Mouse (Mus musculus) CH12.LX (cell line): ENCODE measurements around the gene Cnot2. TPM values are rescaled to one million over a fixed set of nuclear protein-coding genes. Genes with fewer than 3 reads are reported as not detected.
A peak's percentile ranks its signal among the peaks of the same experiment; 100 is the strongest.

Experiments
- DNase-seq: peaks from one replicate; pipeline ENCODE4 v3.0.0-alpha.2; 2013; ENCODE audit errors: extremely low read depth
- H3K27ac ChIP-seq: 2 replicates; pipeline ENCODE4 v1.5.1; 2012; ENCODE audit warnings: low read depth, mild to moderate bottlenecking, control low read depth, moderate library complexity; ENCODE audit not compliant: insufficient read depth
- H3K27me3 ChIP-seq: replicated peaks from 2 replicates; pipeline ENCODE3; 2012; ENCODE audit warnings: inconsistent platforms
- H3K36me3 ChIP-seq, 2 experiments: replicated peaks in 1 of 2; 2 replicates each; pipeline versions ENCODE3 to v1.6.1; 2012; ENCODE audit warnings: inconsistent platforms in 1 of 2, low read length in 1 of 2, mild to moderate bottlenecking in 1 of 2, mixed read lengths in 1 of 2, moderate library complexity in 1 of 2; ENCODE audit not compliant: control insufficient read depth in 1 of 2, insufficient read depth in 1 of 2
- H3K4me1 ChIP-seq, 2 experiments: 2 replicates each; pipeline ENCODE4 v1.6.1; 2012; ENCODE audit warnings: inconsistent platforms in 1 of 2, moderate library complexity in 1 of 2; ENCODE audit not compliant: insufficient read depth in 2 of 2, control insufficient read depth in 1 of 2
- H3K4me2 ChIP-seq: 2 replicates; pipeline ENCODE4 v1.6.1; 2012; ENCODE audit warnings: low read depth, mild to moderate bottlenecking, control low read depth; ENCODE audit not compliant: poor library complexity, insufficient read depth, severe bottlenecking
- H3K4me3 ChIP-seq, 3 experiments: fragments of 150-350 bp in 1 of 3; sonication (generic) in 1 of 3; replicated peaks in 1 of 3; 2 replicates each; pipeline versions ENCODE3 to v1.5.1; 2011 to 2012; ENCODE audit warnings: low read depth in 2 of 3, low read length in 2 of 3, mild to moderate bottlenecking in 2 of 3, moderate library complexity in 2 of 3, control low read depth in 1 of 3, improper control_type of control experiment in 1 of 3, inconsistent platforms in 1 of 3, mixed read lengths in 1 of 3; ENCODE audit not compliant: poor library complexity in 1 of 3
- H3K79me2 ChIP-seq: replicated peaks from 2 replicates; pipeline ENCODE4 v1.6.1; 2012; ENCODE audit warnings: mild to moderate bottlenecking, moderate library complexity; ENCODE audit not compliant: control insufficient read depth, poor library complexity, insufficient read depth, severe bottlenecking; ENCODE audit errors: extremely low read depth
- H3K9ac ChIP-seq: 2 replicates; pipeline ENCODE4 v1.6.1; 2012; ENCODE audit warnings: low read depth, mild to moderate bottlenecking, control low read depth, moderate library complexity; ENCODE audit not compliant: insufficient read depth
- H3K9me3 ChIP-seq: replicated peaks from 2 replicates; pipeline ENCODE3; 2012; ENCODE audit warnings: low read length, inconsistent platforms, mixed read lengths
- BHLHE40 ChIP-seq: IDR thresholded peaks from 2 replicates; pipeline ENCODE4 v1.6.1; 2011; ENCODE audit warnings: mild to moderate bottlenecking, low read depth, low read length, improper control_type of control experiment
- CHD1 ChIP-seq: IDR thresholded peaks from 2 replicates; pipeline ENCODE4 v1.6.1; 2012; ENCODE audit warnings: low read depth, low read length, improper control_type of control experiment, inconsistent platforms
- CHD2 ChIP-seq: IDR thresholded peaks from 2 replicates; pipeline ENCODE4 v1.6.1; 2011; ENCODE audit warnings: low read length, improper control_type of control experiment
- CTCF ChIP-seq, 2 experiments: IDR thresholded peaks in 1 of 2; conservative IDR thresholded peaks in 1 of 2; 2 replicates each; pipeline ENCODE4 v1.5.1; 2011 to 2012; ENCODE audit warnings: low read depth in 2 of 2, low read length in 2 of 2, improper control_type of control experiment in 1 of 2, inconsistent platforms in 1 of 2, mild to moderate bottlenecking in 1 of 2, moderate library complexity in 1 of 2
- ELF1 ChIP-seq: IDR thresholded peaks from 2 replicates; pipeline ENCODE4 v1.6.1; 2014; ENCODE audit warnings: low read depth, mild to moderate bottlenecking, inconsistent platforms, low read length, improper control_type of control experiment
- EP300 ChIP-seq: IDR thresholded peaks from 2 replicates; pipeline ENCODE4 v1.6.1; 2011; ENCODE audit warnings: low read length, improper control_type of control experiment
- ETS1 ChIP-seq: conservative IDR thresholded peaks from 2 replicates; pipeline ENCODE4 v1.6.1; 2012; ENCODE audit warnings: low read depth, mild to moderate bottlenecking, inconsistent platforms, low read length, improper control_type of control experiment, moderate library complexity
- GABPA ChIP-seq: IDR thresholded peaks from 2 replicates; pipeline ENCODE4 v1.6.1; 2012; ENCODE audit warnings: low read depth, low read length, improper control_type of control experiment, inconsistent platforms; ENCODE audit not compliant: insufficient replicate concordance
- IRF4 ChIP-seq: IDR thresholded peaks from 2 replicates; pipeline ENCODE4 v1.6.1; 2014; ENCODE audit warnings: low read depth, mild to moderate bottlenecking, inconsistent platforms, low read length, improper control_type of control experiment
- JUN ChIP-seq: IDR thresholded peaks from 2 replicates; pipeline ENCODE4 v1.6.1; 2011; ENCODE audit warnings: low read depth, mild to moderate bottlenecking, low read length, improper control_type of control experiment, moderate library complexity; ENCODE audit not compliant: insufficient read depth
- JUND ChIP-seq: conservative IDR thresholded peaks from 2 replicates; pipeline ENCODE4 v1.6.1; 2011; ENCODE audit warnings: low read depth, low read length, improper control_type of control experiment
- KAT2A ChIP-seq: IDR thresholded peaks from 2 replicates; pipeline ENCODE4 v1.6.1; 2012; ENCODE audit warnings: low read length, improper control_type of control experiment, inconsistent platforms; ENCODE audit not compliant: insufficient replicate concordance
- MAFK ChIP-seq: IDR thresholded peaks from 2 replicates; pipeline ENCODE4 v1.6.1; 2011; ENCODE audit warnings: low read length, improper control_type of control experiment; ENCODE audit not compliant: insufficient replicate concordance
- MAX ChIP-seq: IDR thresholded peaks from 2 replicates; pipeline ENCODE4 v1.6.1; 2011; ENCODE audit warnings: low read length, improper control_type of control experiment
- MEF2A ChIP-seq: IDR thresholded peaks from 2 replicates; pipeline ENCODE4 v1.6.1; 2014; ENCODE audit warnings: low read depth, mild to moderate bottlenecking, inconsistent platforms, low read length, improper control_type of control experiment, borderline replicate concordance
- NELFE ChIP-seq: IDR thresholded peaks from 2 replicates; pipeline ENCODE4 v1.6.1; 2011; ENCODE audit warnings: low read depth, low read length, improper control_type of control experiment
- SIN3A ChIP-seq: IDR thresholded peaks from 2 replicates; pipeline ENCODE4 v1.6.1; 2012; ENCODE audit warnings: low read length, improper control_type of control experiment, inconsistent platforms
- SMC3 ChIP-seq: IDR thresholded peaks from 2 replicates; pipeline ENCODE4 v1.6.1; 2011; ENCODE audit warnings: low read depth, low read length, improper control_type of control experiment
- TBP ChIP-seq: conservative IDR thresholded peaks from 2 replicates; pipeline ENCODE4 v1.6.1; 2011; ENCODE audit warnings: low read depth, low read length, improper control_type of control experiment
- TCF12 ChIP-seq: IDR thresholded peaks from 2 replicates; pipeline ENCODE4 v1.6.1; 2014; ENCODE audit warnings: low read depth, mild to moderate bottlenecking, inconsistent platforms, low read length, improper control_type of control experiment
- UBTF ChIP-seq: IDR thresholded peaks from 2 replicates; pipeline ENCODE4 v1.6.1; 2012; ENCODE audit warnings: low read depth, mild to moderate bottlenecking, inconsistent platforms, low read length, improper control_type of control experiment, moderate library complexity
- ZKSCAN1 ChIP-seq: IDR thresholded peaks from 2 replicates; pipeline ENCODE4 v1.6.1; 2012; ENCODE audit warnings: low read depth, inconsistent platforms, low read length, improper control_type of control experiment, borderline replicate concordance
- dilution Hi-C: fragments of 300-500 bp; cut with MboI; formaldehyde crosslinking; loops from 2 replicates; pipeline ENCODE4 v1.14.3; 2020; ENCODE audit warnings: low sequenced_read_pairs; ENCODE audit not compliant: extremely low pct_unique_long_range_greater_than_20kb, extremely low pct_ligation_motif_present
- in situ Hi-C: fragments of 300-500 bp; cut with MboI; formaldehyde crosslinking; loops from 3 replicates; pipeline ENCODE4 v1.14.3; 2019; ENCODE audit warnings: low sequenced_read_pairs, low pct_ligation_motif_present, low pct_unique_long_range_greater_than_20kb, mixed read lengths
- polyA plus RNA-seq: library from polyadenylated mRNA; unstranded; fragments of >175 nt; gene quantifications from 2 replicates; pipeline ENCODE4 v1.2.1, GENCODE M21; 2012; ENCODE audit warnings: low read depth; ENCODE audit not compliant: insufficient read length
- total RNA-seq, 2 experiments: library from RNA; depleted of rRNA; stranded (reverse); fragments of 300-350 nt in 1 of 2; fragments of >200 nt in 1 of 2; gene quantifications; 2 replicates each; pipeline ENCODE4 v1.2.3; 2012 to 2014

Cnot2 gene
- total and polyA plus RNA-seq, 3 experiments = 69.5 to 150 (median 97.0) TPM

GRCm38 (mm10) chr10:116486895-116487747, 94.2 kb downstream of the Cnot2 start:
- Histone ChIP-seq H3K36me3 (peaks cover 11 to 47% of the 10 kb centered on the region in 2 experiments), H3K4me1 (peaks cover 10 to 67% of the 10 kb centered on the region in 2 experiments), H3K27ac (peak overlapping the region; percentile 86), H3K4me2 (peak overlapping the region; percentile 94; the same call in 1 of the 2 replicates), H3K27me3 (no peaks in the 10 kb centered on the region), H3K79me2 (no peaks in the 10 kb centered on the region), H3K9ac (no peak overlapping the region), H3K9me3 (peaks cover 2% of the 10 kb centered on the region)
- dilution Hi-C loops = no loop called here
- in situ Hi-C loops = no loop called here
- TF ChIP-seq BHLHE40 (peak; percentile 59; the same call in 1 of the 2 replicates), CHD1 (0 out of 2 replicates have a peak, but pooled peaks have one; percentile 31), ETS1 (peak; percentile 71), CHD2 (no peak), JUND (peak; percentile 92), TCF12 (peak; percentile 30; the same call in 1 of the 2 replicates), EP300 (peak; percentile 96), TBP (0 out of 2 replicates have a peak, but pooled peaks have one; percentile 34), SMC3 (no peak), ZKSCAN1 (no peak), IRF4 (peak; percentile 92), JUN (peak; percentile 92), MEF2A (peak; percentile 90), MAFK (peak; percentile 76), SIN3A (no peak; the same call in 1 of the 2 replicates)
- TF ChIP-seq, all 38 proteins: peak for 11
- peak; percentile 81 for DNase-seq
- no peak overlapping the region for H3K4me3 ChIP-seq

DNA sequence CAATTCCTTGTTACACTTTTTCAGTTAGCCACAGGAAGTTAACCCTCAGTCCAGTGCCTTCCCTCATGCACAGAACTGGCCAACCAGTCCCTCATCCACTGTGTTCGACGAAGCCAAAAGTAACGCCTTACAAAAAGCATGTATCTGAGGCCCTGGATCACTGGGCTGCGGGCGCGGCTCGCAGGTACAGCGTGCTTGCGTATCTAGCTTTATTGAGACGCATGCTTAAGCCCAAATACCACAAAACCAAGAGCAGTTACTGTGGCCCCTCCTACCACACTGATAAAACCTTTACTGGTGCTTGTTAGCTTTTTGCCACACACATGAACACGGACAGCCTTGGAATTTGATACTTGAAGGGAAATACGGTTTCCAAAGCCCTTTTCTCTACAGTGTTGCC, 99.4 kb downstream of the Cnot2 start:
- Histone ChIP-seq H3K9ac (no peak overlapping the region), H3K4me2 (no peak overlapping the region), H3K27me3 (no peaks in the 10 kb centered on the region), H3K27ac (no peak overlapping the region), H3K4me3 (no peak overlapping the region), H3K9me3 (peaks cover 2% of the 10 kb centered on the region), H3K4me1 (peaks cover 11 to 64% of the 10 kb centered on the region in 2 experiments), H3K36me3 (peaks cover 6 to 25% of the 10 kb centered on the region in 2 experiments), H3K79me2 (no peaks in the 10 kb centered on the region)
- dilution Hi-C loops = no loop called here
- TF ChIP-seq MAX = no peak
- TF ChIP-seq KAT2A = no peak
- TF ChIP-seq ELF1 = no peak
- TF ChIP-seq CTCF (conservative IDR thresholded peaks at IDR 0.05 in 1 of 2, IDR thresholded peaks at IDR 0.05 in 1 of 2; ENCODE audit: low read depth in 2 of 2, low read length in 2 of 2) = no peak
- no peak for TF ChIP-seq NELFE
- TF ChIP-seq TBP = no peak
- TF ChIP-seq SIN3A = no peak
- TF ChIP-seq UBTF = no peak
- TF ChIP-seq CHD1 = no peak
- no peak for TF ChIP-seq GABPA
- in situ Hi-C loops = no loop called here
- DNase-seq = no peak
